Mouse (Mus musculus) heart, postnatal 4 days (tissue): ENCODE data around the gene Ctdsp2. TPM values are rescaled to one million over a fixed set of nuclear protein-coding genes. Genes with fewer than 3 reads are reported as not detected.
A peak's percentile ranks its signal among the peaks of the same experiment; 100 is the strongest.

Experiments used
- DNase-seq: peaks from one replicate; pipeline ENCODE4 v3.0.0; 2021
- total RNA-seq, 2 experiments: library from RNA; stranded (reverse); gene quantifications; 2 replicates each; pipeline ENCODE4 v1.2.3; 2021

Gene Ctdsp2
- total RNA-seq, 2 experiments from 2014 or later: 132 to 136 TPM

- no peak for DNase-seq
Measured at GRCm38 (mm10) chr10:126963821-126964220, 14.7 kb upstream of the Ctdsp2 start.

DNA sequence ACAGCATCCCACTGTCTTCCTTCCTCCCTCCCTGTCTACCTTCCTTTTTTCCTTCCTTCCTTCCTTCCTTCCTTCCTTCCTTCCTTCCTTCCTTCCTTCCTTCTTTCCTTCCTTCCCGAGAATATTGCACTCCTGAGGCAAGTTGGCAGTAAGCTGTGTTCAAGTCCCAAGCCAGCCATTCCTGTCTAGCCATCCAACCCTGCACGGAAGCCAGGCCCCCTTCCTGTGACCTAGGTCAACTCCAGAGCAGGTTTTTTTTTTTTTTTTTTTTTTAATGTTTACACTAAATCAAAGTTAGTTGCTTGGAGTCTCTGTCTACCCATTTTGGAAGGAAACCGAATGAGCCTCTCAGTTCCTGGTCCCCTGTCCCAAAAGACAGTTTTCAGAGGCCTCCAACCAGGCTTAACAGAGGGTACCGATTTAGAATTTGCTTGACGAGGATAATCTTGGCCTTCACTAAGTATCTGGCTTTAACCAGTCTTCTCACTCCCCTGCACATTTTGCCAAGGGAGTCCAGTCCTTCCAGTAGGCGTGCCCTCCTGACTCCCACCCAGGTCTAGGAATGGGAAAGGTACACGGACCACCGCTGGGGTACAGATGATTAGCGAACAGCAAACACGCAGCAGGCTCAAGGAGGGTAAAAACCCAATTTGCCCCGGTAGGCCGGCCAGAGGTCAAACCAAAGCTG is 7.0 kb upstream of the Ctdsp2 start:
- DNase-seq: no peak

GRCm38 (mm10) chr10:126972051-126972725 is 6.3 kb upstream of the Ctdsp2 start:
- peak; percentile 76 for DNase-seq

DNA sequence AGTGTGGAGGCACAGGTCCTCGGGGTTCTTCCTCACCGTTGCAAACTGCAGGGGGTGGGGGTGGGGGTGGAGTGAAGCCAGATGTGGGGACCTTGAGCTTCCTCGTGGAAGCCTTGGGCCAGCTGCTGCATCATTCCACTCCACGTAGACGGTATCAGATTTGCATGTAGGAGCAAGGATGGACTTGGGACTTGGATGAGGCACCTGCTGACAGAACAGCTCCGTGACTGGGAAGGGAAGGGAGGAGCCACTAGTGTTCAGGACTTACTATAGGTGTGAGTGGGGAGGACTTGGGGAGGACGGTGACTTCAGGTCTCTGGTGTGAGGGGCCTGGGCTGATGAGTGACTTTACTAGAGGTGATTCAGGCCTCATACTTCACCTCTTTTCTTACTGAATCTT is 5.5 kb upstream of the Ctdsp2 start:
- DNase-seq: no peak

DNA sequence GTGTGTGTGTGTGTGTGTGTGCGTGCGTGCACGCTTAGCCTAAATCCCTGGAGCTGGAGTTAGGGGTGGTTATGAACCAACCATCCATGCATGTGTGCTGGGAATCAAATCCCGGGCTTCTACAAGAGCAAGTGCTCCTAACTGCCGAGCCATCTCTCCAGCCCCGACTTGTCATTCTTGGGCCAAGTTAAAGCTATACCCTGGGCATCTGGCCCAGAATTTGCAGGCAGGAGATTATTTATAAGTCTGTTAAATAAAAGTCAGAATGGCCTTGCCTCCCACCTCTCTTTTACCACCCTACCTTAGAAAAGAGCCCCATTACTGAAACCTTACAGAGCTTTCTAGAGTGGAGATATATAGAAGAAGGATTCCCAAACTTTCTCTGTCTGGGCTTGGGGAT is 2.8 kb upstream of the Ctdsp2 start:
- DNase-seq: no peak

GRCm38 (mm10) chr10:126977076-126977475 is 1.4 kb upstream of the Ctdsp2 start:
- peak; percentile 16 for DNase-seq

- DNase-seq: peak; percentile 79
Measured at GRCm38 (mm10) chr10:126979121-126979635, 661 bp downstream of the Ctdsp2 start.

DNA sequence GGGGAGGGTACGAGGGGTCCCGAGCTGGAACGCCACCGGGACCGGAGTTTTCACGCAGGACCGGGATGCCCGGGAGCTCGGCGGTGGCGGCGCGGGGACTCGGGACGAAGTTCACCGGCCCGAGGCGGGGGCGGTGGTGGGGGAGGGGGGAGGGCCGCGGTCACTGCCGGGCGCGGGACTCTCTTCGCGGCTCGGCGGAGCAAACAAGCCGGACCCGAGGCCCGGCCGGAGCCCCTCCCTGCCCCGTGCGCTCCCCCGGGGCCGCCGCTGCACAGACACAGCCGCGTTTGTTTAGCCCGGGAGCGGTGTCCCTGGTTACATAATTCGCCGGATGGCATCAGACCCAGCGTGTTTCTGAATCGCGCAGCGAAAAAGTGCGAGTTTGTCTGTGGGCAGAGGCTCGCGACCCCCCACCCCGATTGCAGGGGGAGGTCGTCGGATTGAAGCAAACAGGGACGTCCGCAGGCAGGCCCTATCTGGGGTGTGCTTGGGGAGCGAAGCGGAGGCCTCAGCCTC is 1.2 kb downstream of the Ctdsp2 start:
- DNase-seq: peak; percentile 57

GRCm38 (mm10) chr10:126980221-126980932 is 1.9 kb downstream of the Ctdsp2 start:
- DNase-seq: peak; percentile 56

GRCm38 (mm10) chr10:126980933-126981530 is 2.5 kb downstream of the Ctdsp2 start:
- DNase-seq: no peak

GRCm38 (mm10) chr10:126981746-126982145 is 3.2 kb downstream of the Ctdsp2 start:
- no peak for DNase-seq

GRCm38 (mm10) chr10:126983193-126983725 is 4.7 kb downstream of the Ctdsp2 start:
- DNase-seq: no peak

DNA sequence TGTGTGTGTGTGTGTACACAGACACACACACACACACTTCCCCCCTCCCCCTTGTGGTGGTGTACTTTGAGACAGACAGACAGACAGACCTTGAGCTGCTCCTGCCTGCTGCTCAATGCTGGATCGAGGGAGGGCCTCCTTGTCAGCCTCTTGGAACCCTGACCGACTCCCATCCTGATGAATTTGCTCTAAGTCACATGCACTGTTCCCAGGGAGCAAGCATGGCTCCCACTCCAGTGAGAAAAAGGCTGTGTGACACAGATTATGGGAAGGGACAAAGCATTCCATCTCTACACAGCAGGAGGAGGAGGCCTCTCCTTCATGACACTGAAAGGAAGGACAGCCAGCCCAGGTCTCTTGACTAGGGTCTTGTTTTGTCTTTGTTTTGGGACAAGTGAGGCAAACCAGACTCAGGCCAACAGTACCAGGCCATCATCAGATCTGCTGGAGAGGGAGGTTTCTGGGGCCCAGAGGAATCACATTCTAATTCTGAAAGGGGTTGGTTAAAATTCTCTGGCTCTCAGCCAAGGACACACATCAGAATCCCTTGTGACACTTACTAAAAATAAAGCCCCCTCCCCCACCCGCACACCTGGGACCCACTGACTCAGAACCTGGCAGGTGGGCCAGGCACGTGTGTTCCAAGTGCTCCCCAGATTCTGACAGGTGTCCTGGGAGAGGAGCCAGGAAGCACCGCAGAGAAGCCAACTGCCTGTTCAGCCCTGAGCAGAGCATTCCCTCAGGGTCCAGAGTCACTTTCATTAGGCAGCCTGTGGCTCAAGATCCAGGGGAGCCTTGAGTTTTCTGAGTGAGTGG is 5.9 kb downstream of the Ctdsp2 start:
- peak; percentile 60 for DNase-seq

DNA sequence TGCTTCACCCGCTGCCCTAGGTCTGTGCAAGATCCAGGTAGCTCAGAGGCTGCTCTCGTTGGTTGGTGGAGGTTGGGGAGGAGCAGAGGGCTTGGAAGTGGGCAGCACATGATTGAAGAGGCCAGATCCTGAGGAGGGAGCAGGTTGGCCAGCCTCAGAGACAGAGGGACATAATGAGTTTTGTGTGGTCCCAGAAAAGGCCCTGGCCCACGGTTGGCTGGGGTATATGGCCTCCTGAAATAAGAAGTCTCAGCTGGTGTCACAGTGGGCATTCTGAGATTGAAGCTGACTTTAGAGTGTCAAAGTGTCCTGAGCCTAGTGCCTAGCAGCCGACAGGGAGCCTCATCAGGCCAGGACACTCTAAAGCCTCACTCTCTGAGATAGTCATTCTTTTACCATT is 6.6 kb downstream of the Ctdsp2 start:
- DNase-seq: no peak

- no peak for DNase-seq
Measured at GRCm38 (mm10) chr10:126985579-126985978, 7.1 kb downstream of the Ctdsp2 start.

GRCm38 (mm10) chr10:126986541-126986961 is 8.0 kb downstream of the Ctdsp2 start:
- DNase-seq: peak; percentile 95

DNA sequence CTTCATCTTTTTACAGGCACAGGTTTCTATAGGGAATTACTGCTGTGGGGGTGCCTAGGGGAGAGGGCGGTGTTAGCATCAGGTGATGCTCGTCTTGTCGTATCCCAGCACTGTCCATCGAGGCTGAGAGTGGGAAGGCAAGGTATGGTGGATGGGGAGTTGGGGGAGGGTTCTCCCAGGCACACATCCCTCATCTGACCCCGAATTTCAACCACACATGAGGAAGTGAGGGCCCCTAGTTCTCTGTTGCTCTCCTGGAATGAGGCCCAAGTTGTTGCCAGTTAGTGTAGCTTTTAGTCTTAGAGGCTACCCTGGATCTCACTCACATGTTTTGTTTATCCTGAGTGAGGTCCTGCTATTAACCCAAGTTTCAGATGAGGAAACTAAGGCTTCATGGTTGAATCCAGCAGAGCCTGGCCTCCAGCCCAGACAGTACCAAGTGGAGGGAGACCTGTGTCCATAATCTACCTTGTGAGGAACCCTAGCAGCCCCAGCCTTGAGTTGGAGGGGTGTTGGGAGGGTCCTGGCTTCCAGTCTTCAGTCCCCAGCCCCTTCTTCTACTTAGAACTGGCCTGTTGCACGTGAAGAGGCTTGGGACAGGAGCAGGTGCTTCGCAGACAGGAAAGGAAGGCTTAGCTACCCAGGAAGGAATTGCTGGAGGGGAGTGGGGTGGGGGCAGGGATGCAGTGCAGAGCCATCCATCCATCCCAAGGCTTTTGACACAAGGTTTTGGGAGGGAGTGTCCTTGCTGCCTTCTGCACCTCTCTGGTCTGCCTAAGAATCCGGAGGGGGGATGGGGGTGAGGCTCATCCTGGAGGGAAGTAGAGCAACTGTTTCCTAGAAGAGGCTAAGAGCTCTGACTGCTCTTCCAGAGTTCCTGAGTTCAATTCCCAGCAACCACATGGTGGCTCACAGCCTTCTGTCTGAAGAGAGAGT is 8.9 kb downstream of the Ctdsp2 start:
- no peak for DNase-seq

DNA sequence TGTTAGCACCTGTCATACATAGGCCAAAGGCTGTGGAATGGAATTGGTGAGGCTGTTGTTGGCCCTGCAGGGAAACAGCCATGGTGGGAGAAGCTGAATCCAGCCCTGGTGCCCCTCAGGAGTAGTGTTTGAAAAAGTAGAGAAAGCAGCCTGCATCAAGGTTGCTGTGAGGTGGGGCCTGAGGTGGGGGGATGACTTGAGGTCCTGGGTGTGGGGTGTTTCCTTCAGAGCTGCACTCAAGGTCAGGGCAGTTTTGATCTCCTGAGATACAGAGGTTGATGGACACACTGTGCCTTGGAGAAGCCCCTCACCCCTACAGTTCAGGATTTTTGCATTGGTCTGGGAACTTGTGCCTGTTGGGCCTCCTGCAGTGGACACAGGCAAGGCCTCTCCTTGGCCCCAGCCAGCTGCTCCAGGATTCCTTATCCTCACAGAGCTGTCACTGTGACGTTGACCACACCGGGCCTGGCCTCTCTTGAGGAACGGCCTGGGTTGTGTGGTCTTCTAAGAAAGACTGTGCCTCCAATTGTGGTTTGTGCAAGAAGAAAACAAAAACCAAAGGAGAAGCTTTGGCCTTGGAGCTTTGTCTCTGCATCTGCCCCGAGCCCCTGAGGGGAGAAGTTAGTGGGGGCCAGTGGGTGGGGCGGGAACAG is 10.1 kb downstream of the Ctdsp2 start:
- no peak for DNase-seq

GRCm38 (mm10) chr10:126990313-126991056 is 12.0 kb downstream of the Ctdsp2 start:
- peak; percentile 96 for DNase-seq
